Comparison of ENCODE assay signal across 8 mouse cellular contexts in the genomic region with DNA sequence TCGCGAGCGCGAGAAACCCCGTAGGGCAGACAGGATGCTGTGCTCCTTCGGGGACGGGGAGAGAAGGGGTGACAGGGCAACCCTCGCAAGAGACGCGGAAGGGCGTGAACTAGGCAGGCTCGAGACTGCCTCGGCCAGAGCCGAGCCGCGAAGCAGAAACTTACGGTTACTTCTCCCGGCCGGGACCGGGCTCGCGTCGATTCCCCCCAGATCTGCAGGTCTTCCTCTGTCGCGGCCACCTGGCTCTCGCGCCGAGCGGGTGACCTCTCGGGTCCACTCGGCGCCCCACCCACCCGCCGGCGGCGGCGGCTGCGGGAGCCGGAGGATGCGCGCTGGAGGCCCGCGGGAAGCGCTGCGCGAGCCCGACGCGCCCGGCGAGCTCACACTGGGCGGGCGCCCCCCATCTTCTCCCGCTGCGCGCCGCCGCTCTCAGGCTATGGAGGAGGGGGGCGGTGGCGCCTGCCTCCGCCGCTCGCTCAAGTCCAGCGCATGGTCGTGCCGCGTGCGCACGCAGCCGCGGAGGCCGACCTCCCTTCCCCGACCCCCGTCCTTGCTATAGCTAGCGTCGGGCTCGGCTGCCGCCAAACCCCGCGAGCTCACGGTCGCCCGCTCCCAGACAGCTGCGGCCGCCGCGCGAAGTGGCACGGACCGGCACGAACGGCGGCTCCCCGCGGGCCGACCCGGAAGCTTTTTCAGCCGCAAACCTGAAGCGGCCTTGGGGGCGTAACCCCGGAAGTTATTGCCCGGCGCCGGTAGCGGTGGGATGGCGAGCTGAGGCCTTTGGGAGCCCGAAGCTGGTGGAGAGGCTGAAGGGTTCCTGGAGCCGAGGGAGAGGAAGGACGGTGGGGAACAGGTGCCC. TPM values are rescaled to one million over a fixed set of nuclear protein-coding genes. Genes with fewer than 3 reads are reported as not detected.
DNase-seq lines count a peak whose midpoint lies in the region; ATAC-seq lines count a peak whose summit lies in the region.

Gene Ankib1, minus strand, starts transcription at position 493 of the 859 bp plus-strand sequence.
Gene Krit1, plus strand, starts transcription at position 752 of the 859 bp plus-strand sequence.

- H3K27me3 ChIP-seq in hindbrain, embryonic 15.5 days: no peaks in the 10 kb centered on the region

- H3K4me2 ChIP-seq in hindbrain, embryonic 15.5 days: peak within 1 kb of the TSS; percentile 87

- peak within 1 kb of the TSS; percentile 69 for H3K9ac ChIP-seq in hindbrain, embryonic 15.5 days

- H3K27ac ChIP-seq in hindbrain, embryonic 15.5 days (replicated peaks): peak within 1 kb of the TSS; percentile 93
- peak within 1 kb of the TSS; percentile 71 for H3K27ac ChIP-seq in macrophage

- H3K36me3 ChIP-seq in hindbrain, embryonic 15.5 days: no peaks in the 10 kb centered on the region
- H3K36me3 ChIP-seq in macrophage (ENCODE audit: inconsistent target): no peaks in the 10 kb centered on the region

- WGBS in hindbrain, embryonic 15.5 days: under 1% methylated on average over 76 of the region's 109 CpGs
- under 1% methylated on average over 76 of the region's 109 CpGs for WGBS in macrophage (ENCODE audit: missing documents)

- peaks cover 84% of the 10 kb centered on the region for H3K79me2 ChIP-seq in macrophage (ENCODE audit: inconsistent target)

- no peaks in the 10 kb centered on the region for H3K9me3 ChIP-seq in hindbrain, embryonic 15.5 days

- peak within 1 kb of the TSS; percentile 73 for H3K4me3 ChIP-seq in hindbrain, embryonic 15.5 days
- peak within 1 kb of the TSS; percentile 91 for H3K4me3 ChIP-seq in macrophage (ENCODE audit: inconsistent target)

- peaks cover 27% of the 10 kb centered on the region for H3K4me1 ChIP-seq in hindbrain, embryonic 15.5 days (replicated peaks)

- DNase-seq in R1 (ENCODE audit: low read depth, low spot score): peak; percentile 90
- DNase-seq in cerebellum, postnatal 25 days: peak; percentile 93 to 95
- DNase-seq in frontal cortex, postnatal 36 days (ENCODE audit: low spot score in 2 of 2): peak; percentile 91 to 93
- peak; percentile 93 to 95 for DNase-seq in left cerebral cortex, adult 18-20 months (ENCODE audit: low spot score in 2 of 2)
- peak; percentile 94 for DNase-seq in right cerebral cortex, adult 18-20 months
- peak; percentile 65 for DNase-seq in urinary bladder, postnatal 10 days (ENCODE audit: low spot score)

- ATAC-seq in hindbrain, embryonic 15.5 days (ENCODE audit: low FRiP score, low read depth): peak; percentile 96

RNA-seq across cellular contexts. Expression of gene Ankib1, which starts in this region (rescaled TPM):
- polyA plus RNA-seq in hindbrain, embryonic 15.5 days (2015; fragmentation: Nextera tagmentation; extraction: Ambion mirVana): 18.0 and 18.1 TPM in 2 replicates
- total RNA-seq in left cerebral cortex, adult 18-20 months (2021): 100 to 1,000 TPM; 125 to 130 TPM
- total RNA-seq in macrophage (2018; cell fraction: chromatin; rRNA removed): 100 to 1,000 TPM in 6 of 26 experiments, 10 to 100 TPM in 20; 31.3 to 244 (median 79.4) TPM
- total RNA-seq in macrophage (2018; cell fraction: cytosol; rRNA removed): 10 to 100 TPM; 28.1 to 52.8 (median 36.5) TPM
- total RNA-seq in macrophage (2018; cell fraction: nucleus; rRNA removed): 100 to 1,000 TPM in 1 of 26 experiments, 10 to 100 TPM in 25; 26.0 to 177 (median 67.0) TPM
- 17.7 to 21.4 TPM (median 18.4 TPM) in 3 replicates for polyA plus RNA-seq in macrophage (2018)

RNA-seq across cellular contexts. Expression of gene Krit1, which starts in this region (rescaled TPM):
- 48.6 and 50.1 TPM in 2 replicates for polyA plus RNA-seq in hindbrain, embryonic 15.5 days (2015; fragmentation: Nextera tagmentation; extraction: Ambion mirVana)
- total RNA-seq in left cerebral cortex, adult 18-20 months (2021): 10 to 100 TPM; 51.8 to 51.9 TPM
- total RNA-seq in macrophage (2018; cell fraction: chromatin; rRNA removed): 100 to 1,000 TPM in 25 of 26 experiments, 10 to 100 TPM in 1; 96.5 to 313 (median 224) TPM
- 10 to 100 TPM; 12.9 to 23.7 (median 15.0) TPM for total RNA-seq in macrophage (2018; cell fraction: cytosol; rRNA removed)
- total RNA-seq in macrophage (2018; cell fraction: nucleus; rRNA removed): 100 to 1,000 TPM in 22 of 26 experiments, 10 to 100 TPM in 4; 85.9 to 290 (median 145) TPM
- polyA plus RNA-seq in macrophage (2018): 11.6 to 22.2 TPM (median 16.3 TPM) in 3 replicates

Comparison
In these comparisons a context has a peak if more than half of its experiments do, and no peak if none do; other contexts are left out.
1. Peak in every context shown above with its lines: DNase-seq, ATAC-seq, H3K4me3 ChIP-seq and H3K27ac ChIP-seq.